Mouse (Mus musculus) kidney, adult 2 months (tissue): ENCODE data around the gene Lrrc63. TPM values are rescaled to one million over a fixed set of nuclear protein-coding genes. Genes with fewer than 3 reads are reported as not detected.

Experiments
- DNase-seq: peaks from one replicate; pipeline ENCODE4 v3.0.0; 2021
- H3K27ac ChIP-seq: fragments of 200-500 bp; 2 replicates; pipeline ENCODE4 v1.5.1; 2012; ENCODE audit warnings: low read depth, low read length, control low read depth, inconsistent platforms; ENCODE audit not compliant: insufficient read depth
- H3K27me3 ChIP-seq: fragments of 200-500 bp; replicated peaks from 2 replicates; pipeline ENCODE4 v1.6.1; 2012; ENCODE audit warnings: mild to moderate bottlenecking, moderate library complexity, low read length, inconsistent platforms; ENCODE audit not compliant: control insufficient read depth, insufficient read depth
- H3K36me3 ChIP-seq: fragments of 200-500 bp; 2 replicates; pipeline ENCODE4 v1.6.1; 2012; ENCODE audit warnings: mild to moderate bottlenecking, moderate library complexity, low read length, inconsistent platforms; ENCODE audit not compliant: control insufficient read depth, insufficient read depth
- H3K4me1 ChIP-seq: fragments of 200-500 bp; 2 replicates; pipeline ENCODE4 v1.6.1; 2011; ENCODE audit warnings: low read length; ENCODE audit not compliant: control insufficient read depth, insufficient read depth
- H3K4me3 ChIP-seq: fragments of 200-500 bp; 2 replicates; pipeline ENCODE4 v1.5.1; 2011; ENCODE audit warnings: mild to moderate bottlenecking, low read depth, low read length, control low read depth; ENCODE audit not compliant: insufficient read depth
- CTCF ChIP-seq: fragments of 200-500 bp; conservative IDR thresholded peaks from 2 replicates; pipeline ENCODE4 v1.5.1; 2011; ENCODE audit warnings: low read depth, mild to moderate bottlenecking, control low read depth, low read length, moderate library complexity, mixed read lengths; ENCODE audit not compliant: insufficient read depth, insufficient read length
- POLR2A ChIP-seq: fragments of 200-500 bp; IDR thresholded peaks from one replicate; pipeline ENCODE4 v1.6.1; 2011; ENCODE audit warnings: low read depth, low read length, control low read depth
- WGBS: fragments of 180-500 bp; shearing (Covaris S2); methylation state at CpG from one replicate; pipeline ENCODE4 v1.1.7; 2018; 5-methylcytosine and 5-hydroxymethylcytosine counted together
- polyA plus RNA-seq: library from polyadenylated mRNA; depleted of rRNA; stranded (reverse); fragments of >200 nt; gene quantifications from 2 replicates; pipeline ENCODE4 v1.2.3, GENCODE M21; 2012; rRNA removed

The Lrrc63 gene
- not detected in 2 replicates for polyA plus RNA-seq

DNA sequence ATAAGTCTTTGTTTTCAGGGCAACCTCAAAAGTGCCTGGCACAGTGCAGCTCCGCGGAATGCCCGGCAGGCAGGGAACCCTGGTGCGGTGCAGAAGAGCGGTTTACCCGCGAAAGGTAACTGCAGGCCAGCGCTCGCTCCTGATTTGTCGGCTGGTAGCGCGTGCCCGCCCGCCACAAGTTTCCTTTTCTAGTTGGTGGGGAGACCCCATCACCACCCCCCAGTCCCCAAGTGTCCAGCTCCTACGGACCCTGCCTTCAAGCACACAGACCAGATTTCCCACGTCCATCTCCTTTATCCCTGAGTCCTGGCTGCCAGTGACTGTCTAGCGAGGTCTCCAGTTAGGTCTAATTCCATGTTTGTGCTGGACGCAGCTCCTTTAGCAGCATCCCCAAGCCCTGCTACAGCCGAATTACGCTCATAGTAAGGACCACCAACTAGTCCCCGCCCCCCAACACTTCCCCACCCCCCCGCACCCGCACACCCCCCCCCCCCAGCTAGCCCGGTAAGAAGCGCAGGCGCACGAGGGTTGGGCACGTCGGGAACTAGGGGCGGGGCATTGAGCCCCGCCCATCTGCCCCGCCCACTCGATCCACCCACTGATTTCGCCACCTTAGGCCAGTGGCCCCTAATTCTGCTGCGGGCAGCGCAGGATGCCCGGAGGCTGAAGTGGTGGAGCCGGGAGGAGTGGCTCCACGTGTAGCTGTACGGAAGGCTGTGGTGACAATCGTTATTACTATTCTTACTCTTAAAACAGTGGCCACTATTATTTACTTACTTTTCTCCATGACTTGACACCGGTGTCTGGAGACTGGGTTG is at the start of gene Lrrc63, which contains the start of gene Lcp1:
Gene Lrrc63 (minus strand): TSS at position 381 of the 818 bp plus-strand sequence.
Gene Lcp1 (plus strand): TSS at position 601 of the 818 bp plus-strand sequence.
- TF ChIP-seq POLR2A (no peak), CTCF (no peak)
- Histone ChIP-seq H3K27ac (no peak within 1 kb of the TSS; the same call in 1 of the 2 replicates), H3K4me3 (peak within 1 kb of the TSS; percentile 55), H3K27me3 (no peaks in the 10 kb centered on the region), H3K36me3 (no peaks in the 10 kb centered on the region), H3K4me1 (0 out of 2 replicates have a peak, but pooled peaks cover 5% of the 10 kb centered on the region)
- under 1% methylated on average over 41 of the region's 42 CpGs for WGBS
- peak; percentile 88 for DNase-seq

DNA sequence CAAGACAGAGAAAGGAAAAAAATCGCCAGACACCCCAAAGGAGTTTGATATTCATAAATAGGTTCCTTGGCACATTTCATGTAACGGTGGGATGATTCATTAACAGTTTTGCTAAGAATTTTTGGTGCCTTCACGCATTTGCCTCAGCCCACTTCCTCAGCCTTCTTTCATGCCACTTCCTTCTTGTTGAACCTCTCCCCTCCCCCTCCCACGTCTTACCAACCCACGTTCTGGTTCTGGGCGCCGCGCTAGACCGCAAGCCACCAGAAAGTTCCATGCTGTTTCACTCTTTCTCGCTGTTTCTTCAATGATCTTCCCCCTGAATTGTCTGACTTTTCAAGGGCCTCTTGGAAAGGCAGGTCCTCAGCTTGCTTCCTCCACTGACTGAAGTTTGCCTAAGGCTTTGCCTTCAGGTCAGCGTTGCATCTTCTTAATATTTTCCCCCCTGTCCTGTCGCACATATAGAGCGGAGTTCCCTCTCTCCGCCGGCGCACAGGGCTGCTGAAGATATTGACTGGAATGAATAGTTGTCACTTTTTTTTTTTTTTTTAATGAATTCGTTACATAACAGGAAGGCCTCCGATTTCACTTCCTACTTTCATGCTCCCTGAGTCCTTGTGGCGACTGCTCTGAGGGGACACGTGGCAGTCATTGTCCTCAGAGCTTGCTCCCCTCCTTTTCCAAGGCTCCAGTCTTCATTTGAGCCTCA is 48.7 kb upstream of the Lrrc63 start:
- H3K36me3 ChIP-seq, result no peaks in the 10 kb centered on the region
- DNase-seq, result peak; percentile 35
- H3K27me3 ChIP-seq, result no peaks in the 10 kb centered on the region
- no peaks in the 10 kb centered on the region for H3K4me1 ChIP-seq
- H3K4me3 ChIP-seq, result no peak overlapping the region
- peak overlapping the region; percentile 55; the same call in 1 of the 2 replicates for H3K27ac ChIP-seq
- WGBS, result 78% methylated on average over 20 of the region's 20 CpGs
- TF ChIP-seq POLR2A (no peak), CTCF (no peak)

DNA sequence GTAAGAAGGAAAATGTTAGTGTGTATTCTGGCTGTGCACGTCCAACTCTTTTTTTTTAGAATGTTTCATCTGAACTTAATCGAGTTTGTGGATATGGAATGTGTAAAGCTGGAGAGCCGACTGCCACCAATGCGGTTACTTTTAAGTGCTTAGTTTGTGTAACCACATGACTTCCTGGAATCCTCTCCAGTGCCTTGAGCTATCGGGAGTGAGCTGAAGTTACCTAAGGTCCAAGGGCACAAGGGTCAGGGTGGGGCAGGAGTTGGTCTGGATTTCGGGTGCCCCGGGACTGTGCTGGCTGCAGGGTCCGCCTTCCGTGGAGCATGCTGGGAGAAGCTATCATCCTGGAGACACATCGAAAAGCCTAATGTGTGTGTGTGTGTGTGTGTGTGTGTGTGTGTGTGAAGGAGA is 48.1 kb upstream of the Lrrc63 start:
- no peak for DNase-seq
- Histone ChIP-seq H3K27me3 (no peaks in the 10 kb centered on the region), H3K36me3 (no peaks in the 10 kb centered on the region), H3K27ac (no peak overlapping the region; the same call in 1 of the 2 replicates), H3K4me1 (no peaks in the 10 kb centered on the region), H3K4me3 (no peak overlapping the region)
- no peak for TF ChIP-seq CTCF
- TF ChIP-seq POLR2A, result no peak
- 64% methylated on average over 10 of the region's 10 CpGs for WGBS

DNA sequence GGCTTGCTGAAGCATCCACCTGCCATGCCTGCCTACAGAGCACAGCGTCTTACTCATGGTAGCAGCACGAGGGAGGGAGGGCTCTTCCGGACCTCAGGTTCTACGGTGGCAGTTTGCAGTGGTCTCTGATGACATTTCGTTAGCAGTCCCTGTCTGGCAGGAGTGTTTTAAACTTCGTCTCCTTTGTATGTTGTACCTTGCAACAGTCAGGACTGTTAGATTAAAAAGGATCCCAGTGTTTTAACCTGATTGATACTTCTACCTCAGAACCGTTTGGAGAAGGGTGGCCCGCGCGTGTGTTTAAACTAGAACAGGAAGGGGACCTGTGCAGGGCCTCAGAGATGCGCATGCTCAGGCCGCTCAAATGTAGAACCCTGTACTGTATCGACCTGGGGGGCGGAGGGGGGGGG is 47.7 kb upstream of the Lrrc63 start:
- H3K27ac ChIP-seq, result no peak overlapping the region

DNA sequence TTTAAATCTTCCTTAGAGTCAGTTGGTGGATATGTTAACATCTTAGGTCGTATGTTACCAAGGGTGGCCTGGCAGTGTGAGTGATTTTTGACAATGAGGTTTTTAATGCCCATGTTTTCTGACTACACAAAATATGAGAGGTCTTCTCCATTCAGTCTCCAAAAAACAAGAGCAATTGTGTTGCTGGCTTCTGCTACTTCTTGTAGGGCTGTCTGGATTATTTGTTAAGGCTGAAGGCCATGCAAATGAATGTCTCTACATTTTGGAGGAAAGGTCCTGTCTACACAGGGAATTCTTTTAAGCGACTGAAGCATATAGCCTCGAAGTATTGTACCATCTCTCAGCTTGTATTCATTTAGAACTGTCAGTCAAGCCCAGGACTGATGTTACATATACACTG is 46.7 kb upstream of the Lrrc63 start:
- no peak overlapping the region for H3K4me3 ChIP-seq
- TF ChIP-seq CTCF (no peak), POLR2A (no peak)
- no peak overlapping the region for H3K27ac ChIP-seq
- DNase-seq, result no peak
- no peaks in the 10 kb centered on the region for H3K36me3 ChIP-seq
- H3K4me1 ChIP-seq, result no peaks in the 10 kb centered on the region
- 84% methylated on average over 3 of the region's 3 CpGs for WGBS
- no peaks in the 10 kb centered on the region for H3K27me3 ChIP-seq

More for the DNA sequence above, 47.7 kb upstream of the Lrrc63 start:
- Histone ChIP-seq H3K4me3 (no peak overlapping the region), H3K36me3 (no peaks in the 10 kb centered on the region), H3K4me1 (no peaks in the 10 kb centered on the region), H3K27me3 (no peaks in the 10 kb centered on the region)
- 81% methylated on average over 14 of the region's 14 CpGs for WGBS
- no peak for DNase-seq
- TF ChIP-seq POLR2A (no peak), CTCF (no peak)

DNA sequence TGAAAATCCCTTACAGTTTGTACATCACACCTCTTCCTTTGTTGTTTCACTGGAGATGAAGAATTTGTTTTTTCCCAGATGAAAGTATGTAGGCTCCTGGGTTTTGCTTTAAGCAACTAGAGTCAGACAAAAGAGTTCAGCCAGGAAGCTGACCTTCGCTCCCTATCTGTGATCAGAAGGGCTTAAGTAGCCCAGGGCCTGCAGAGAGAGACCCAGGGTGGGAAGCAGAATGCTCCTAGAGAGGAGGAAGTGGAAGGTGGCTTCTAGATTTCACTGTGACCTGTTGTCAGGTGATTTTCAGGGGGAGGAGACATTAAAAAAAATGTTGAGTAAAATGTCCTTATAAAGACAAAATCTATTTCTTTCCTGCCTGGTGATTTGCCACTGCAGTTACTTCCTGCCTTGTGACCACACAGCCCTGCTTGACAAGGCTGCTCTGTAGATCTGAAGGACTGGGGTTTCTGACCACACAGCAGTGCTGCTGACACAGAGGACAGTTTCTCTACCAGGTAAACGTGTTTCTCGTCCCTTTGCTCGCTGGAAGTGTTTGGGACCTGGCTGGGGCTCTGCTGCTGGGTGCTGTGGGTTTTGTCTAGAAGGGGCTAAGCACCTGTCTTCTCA is 45.9 kb upstream of the Lrrc63 start:
- no peak overlapping the region for H3K4me3 ChIP-seq
- H3K4me1 ChIP-seq, result no peaks in the 10 kb centered on the region
- no peak overlapping the region for H3K27ac ChIP-seq
- H3K27me3 ChIP-seq, result no peaks in the 10 kb centered on the region
- no peak for TF ChIP-seq POLR2A
- TF ChIP-seq CTCF, result no peak
- peak; percentile 19 for DNase-seq
- no peaks in the 10 kb centered on the region for H3K36me3 ChIP-seq
- 61% methylated on average over 4 of the region's 4 CpGs for WGBS

DNA sequence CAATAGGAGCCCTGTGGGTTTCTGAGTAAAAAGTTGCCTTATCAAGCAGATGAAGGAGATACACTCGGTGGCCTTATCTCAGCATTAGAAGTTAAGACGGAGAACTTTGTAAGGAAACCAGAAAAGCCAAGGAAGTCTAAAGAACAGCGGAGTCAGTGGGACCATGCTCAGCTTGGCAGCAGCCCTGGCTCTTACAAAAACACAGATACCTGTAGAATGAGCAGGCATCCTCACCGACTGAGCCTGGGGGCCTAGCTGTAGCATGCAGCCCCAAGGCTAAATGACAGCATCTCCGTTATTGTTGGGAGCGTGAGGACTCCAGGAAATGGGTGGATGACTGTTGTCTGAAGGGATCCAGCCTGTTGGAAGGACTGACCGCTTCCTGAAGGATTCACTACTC is 45.1 kb upstream of the Lrrc63 start:
- no peak overlapping the region for H3K4me3 ChIP-seq
- 79% methylated on average over 7 of the region's 7 CpGs for WGBS
- DNase-seq, result no peak
- H3K36me3 ChIP-seq, result no peaks in the 10 kb centered on the region
- no peaks in the 10 kb centered on the region for H3K27me3 ChIP-seq
- TF ChIP-seq POLR2A (no peak), CTCF (no peak)
- no peak overlapping the region for H3K27ac ChIP-seq
- H3K4me1 ChIP-seq, result no peaks in the 10 kb centered on the region
